Mouse (Mus musculus): ENCODE results near the gene Megf11. TPM values are rescaled to one million over a fixed set of nuclear protein-coding genes. Genes with fewer than 3 reads are reported as not detected.

The Megf11 gene
- polyA plus RNA-seq, 1 experiment from 2014 or later = 16.3 TPM

DNA sequence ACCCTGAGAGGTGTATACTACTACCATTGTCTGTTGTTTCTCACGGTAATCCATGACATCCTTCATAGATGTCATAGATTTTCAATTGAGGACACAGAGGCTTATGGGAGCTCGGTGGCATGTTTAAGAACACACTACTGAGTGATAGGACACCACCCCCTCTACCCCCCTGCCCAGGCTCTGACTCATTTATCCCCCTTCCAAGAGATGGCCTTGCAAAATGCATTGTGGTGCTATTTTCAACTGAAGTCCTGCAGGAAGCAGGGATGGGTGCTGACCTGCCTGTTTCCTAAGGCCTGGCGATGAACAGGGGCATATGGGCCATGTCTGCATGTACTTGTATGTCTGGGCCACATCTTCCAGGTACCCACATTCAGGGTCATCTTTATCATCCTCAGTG, 119.0 kb downstream of the Megf11 start:
- WGBS = 80% methylated on average over 3 of the region's 3 CpGs
- Histone ChIP-seq H3K4me2 (no peak overlapping the region), H3K4me3 (no peak overlapping the region), H3K9me3 (no peaks in the 10 kb centered on the region), H3K27ac (replicated peaks) (peak overlapping the region; percentile 37; the same call in 1 of the 2 replicates), H3K9ac (no peak overlapping the region), H3K4me1 (replicated peaks) (peaks cover 28% of the 10 kb centered on the region), H3K27me3 (no peaks in the 10 kb centered on the region), H3K36me3 (no peaks in the 10 kb centered on the region)
- ATAC-seq (ENCODE audit: low FRiP score, low read depth) = peak; percentile 12; the same call in 1 of the 2 replicates

DNA sequence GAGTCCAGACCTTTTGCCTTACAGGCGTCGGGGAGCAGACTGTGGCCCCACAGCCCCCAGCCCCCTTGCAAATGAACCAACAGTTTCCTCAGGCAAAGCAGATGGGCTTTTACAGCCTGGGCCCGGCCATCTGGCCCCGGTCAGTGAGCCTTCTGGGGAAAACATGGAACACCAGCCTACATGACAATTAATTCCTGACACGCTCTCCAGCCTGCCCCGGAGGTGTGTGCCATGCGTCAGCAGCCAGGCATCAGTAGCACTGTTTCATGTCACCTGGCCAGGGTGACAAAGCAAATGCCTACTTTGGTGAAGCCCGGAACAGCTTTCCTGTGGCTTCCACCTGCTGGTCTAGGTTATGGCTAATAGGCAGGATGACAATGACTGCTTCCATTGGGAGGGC, 119.5 kb downstream of the Megf11 start:
- Histone ChIP-seq H3K9ac (no peak overlapping the region), H3K4me3 (no peak overlapping the region), H3K27ac (replicated peaks) (peak overlapping the region; percentile 37; the same call in 1 of the 2 replicates), H3K36me3 (no peaks in the 10 kb centered on the region), H3K4me1 (replicated peaks) (peaks cover 24% of the 10 kb centered on the region), H3K9me3 (no peaks in the 10 kb centered on the region), H3K4me2 (no peak overlapping the region), H3K27me3 (no peaks in the 10 kb centered on the region)
- 50% methylated on average over 8 of the region's 8 CpGs for whole genome bisulfite sequencing
- peak; percentile 16; the same call in 1 of the 2 replicates for ATAC-seq (ENCODE audit: low FRiP score, low read depth)

DNA sequence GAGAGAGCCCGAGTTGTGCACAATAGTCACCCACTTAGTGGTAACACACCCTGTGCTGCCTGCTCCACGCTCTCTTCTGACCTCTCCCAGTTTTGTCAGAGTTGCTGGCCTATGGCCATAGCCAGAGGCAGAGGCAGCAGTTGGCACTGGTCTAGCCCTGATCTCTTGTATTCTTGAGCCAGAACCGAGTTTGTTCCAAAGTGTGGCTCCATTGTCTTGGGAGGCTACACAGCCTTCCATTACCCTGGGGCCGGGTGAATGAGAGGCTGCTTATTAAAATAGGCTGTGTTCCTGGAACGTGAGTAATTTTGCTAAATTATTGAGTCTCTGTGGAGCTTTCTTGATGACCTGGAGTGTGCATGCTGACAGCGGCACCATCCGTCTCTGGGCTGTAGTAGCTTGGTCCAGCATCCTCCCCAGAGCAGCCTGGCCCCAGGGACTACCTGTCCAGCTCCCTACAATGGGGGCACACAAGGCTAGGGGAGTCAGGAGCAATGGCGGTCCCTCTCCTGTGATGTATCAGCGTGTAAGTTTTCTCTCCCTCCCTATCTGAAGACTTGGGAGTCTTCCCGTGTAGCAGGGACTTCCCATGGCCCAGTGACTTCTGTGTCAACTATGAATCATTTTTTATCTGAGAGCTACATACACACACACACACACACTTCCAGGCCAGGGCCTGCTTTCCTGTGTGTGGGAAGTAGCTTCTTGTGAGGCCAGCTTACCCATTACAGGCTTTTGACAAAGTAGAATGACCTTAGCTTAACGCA, 121.2 kb downstream of the Megf11 start:
- H3K4me2 ChIP-seq = no peak overlapping the region
- no peak overlapping the region for H3K9ac ChIP-seq
- WGBS = 44% methylated on average over 11 of the region's 11 CpGs
- no peaks in the 10 kb centered on the region for H3K27me3 ChIP-seq
- no peaks in the 10 kb centered on the region for H3K36me3 ChIP-seq
- H3K4me1 ChIP-seq (replicated peaks) = peaks cover 24% of the 10 kb centered on the region
- no peak overlapping the region for H3K4me3 ChIP-seq
- H3K9me3 ChIP-seq = no peaks in the 10 kb centered on the region
- no peak overlapping the region for H3K27ac ChIP-seq (replicated peaks)
- no peak for ATAC-seq (ENCODE audit: low FRiP score, low read depth)

DNA sequence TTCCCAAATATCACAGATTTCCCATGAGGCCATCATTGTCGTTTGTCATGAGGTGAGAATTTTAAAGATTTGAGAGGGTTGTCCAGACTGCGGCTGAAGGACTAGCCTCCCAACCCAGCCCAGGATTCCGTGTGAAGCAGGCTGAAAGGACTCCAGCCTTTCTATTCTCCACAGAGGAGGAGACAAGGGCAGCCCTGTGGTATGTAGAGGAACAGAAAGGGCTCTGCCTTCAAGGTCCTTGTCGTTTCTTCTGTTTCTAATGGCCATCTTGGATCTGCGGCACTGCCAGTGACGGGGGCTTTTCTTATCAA, 121.7 kb downstream of the Megf11 start:
- H3K4me1 ChIP-seq (replicated peaks) = peaks cover 24% of the 10 kb centered on the region
- no peak for ATAC-seq (ENCODE audit: low FRiP score, low read depth)
- WGBS = 46% methylated on average over 6 of the region's 6 CpGs
- no peak overlapping the region for H3K4me2 ChIP-seq
- no peaks in the 10 kb centered on the region for H3K9me3 ChIP-seq
- no peak overlapping the region for H3K27ac ChIP-seq (replicated peaks)
- H3K36me3 ChIP-seq = no peaks in the 10 kb centered on the region
- H3K27me3 ChIP-seq = no peaks in the 10 kb centered on the region
- no peak overlapping the region for H3K4me3 ChIP-seq
- no peak overlapping the region for H3K9ac ChIP-seq

DNA sequence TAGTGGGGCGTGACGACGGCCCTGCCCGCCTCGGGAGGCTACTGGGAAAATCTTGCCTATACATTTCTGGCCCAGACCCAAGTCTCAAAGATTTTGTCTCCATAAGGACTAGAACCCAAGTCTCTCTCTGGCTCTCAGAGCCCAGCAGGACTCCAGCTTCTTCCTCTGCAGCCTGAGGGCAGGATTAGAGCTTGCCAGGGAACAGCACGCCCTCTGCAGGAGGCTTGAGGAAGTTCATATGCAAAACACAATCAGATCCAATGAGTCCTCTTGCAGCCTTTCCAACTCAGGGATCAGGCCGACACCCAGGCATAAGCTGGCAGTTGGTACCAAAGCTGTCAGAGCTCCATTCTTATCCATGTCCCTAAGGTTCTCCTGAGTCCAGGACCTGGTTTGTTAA, 122.6 kb downstream of the Megf11 start:
- WGBS = 31% methylated on average over 7 of the region's 7 CpGs
- no peak for ATAC-seq (ENCODE audit: low FRiP score, low read depth)
- H3K4me1 ChIP-seq (replicated peaks) = peaks cover 24% of the 10 kb centered on the region

DNA sequence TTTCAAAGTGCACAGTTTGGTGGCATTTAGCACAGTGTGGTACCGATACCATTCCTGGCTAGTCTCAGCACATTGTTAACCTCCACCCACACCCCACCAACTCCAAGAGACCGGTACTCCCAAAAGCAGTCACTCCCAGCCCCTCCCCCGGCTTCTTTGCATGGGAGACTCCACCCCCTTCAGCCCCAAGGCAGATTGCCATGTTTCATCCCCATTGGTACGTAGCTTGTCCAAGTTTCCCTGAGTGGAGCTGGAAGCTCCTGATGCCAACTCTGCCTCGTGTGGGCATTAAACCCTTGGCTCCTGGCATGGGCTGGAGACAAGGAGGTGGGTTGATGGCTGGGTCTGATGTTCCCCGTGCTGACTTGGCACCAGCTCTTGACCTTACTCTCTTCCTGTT, 129.4 kb downstream of the Megf11 start:
- 46% methylated on average over 6 of the region's 6 CpGs for WGBS
- ATAC-seq (ENCODE audit: low FRiP score, low read depth) = no peak
- H3K27ac ChIP-seq (replicated peaks) = no peak overlapping the region
- H3K36me3 ChIP-seq = no peaks in the 10 kb centered on the region
- no peaks in the 10 kb centered on the region for H3K4me1 ChIP-seq (replicated peaks)
- H3K4me2 ChIP-seq = no peak overlapping the region
- H3K27me3 ChIP-seq = no peaks in the 10 kb centered on the region
- H3K9me3 ChIP-seq = no peaks in the 10 kb centered on the region
- no peak overlapping the region for H3K9ac ChIP-seq
- H3K4me3 ChIP-seq = no peak overlapping the region

More for the DNA sequence above, 122.6 kb downstream of the Megf11 start:
- Histone ChIP-seq H3K27me3 (no peaks in the 10 kb centered on the region), H3K36me3 (no peaks in the 10 kb centered on the region), H3K27ac (replicated peaks) (no peak overlapping the region), H3K9me3 (no peaks in the 10 kb centered on the region), H3K4me2 (no peak overlapping the region), H3K9ac (no peak overlapping the region), H3K4me3 (no peak overlapping the region)

DNA sequence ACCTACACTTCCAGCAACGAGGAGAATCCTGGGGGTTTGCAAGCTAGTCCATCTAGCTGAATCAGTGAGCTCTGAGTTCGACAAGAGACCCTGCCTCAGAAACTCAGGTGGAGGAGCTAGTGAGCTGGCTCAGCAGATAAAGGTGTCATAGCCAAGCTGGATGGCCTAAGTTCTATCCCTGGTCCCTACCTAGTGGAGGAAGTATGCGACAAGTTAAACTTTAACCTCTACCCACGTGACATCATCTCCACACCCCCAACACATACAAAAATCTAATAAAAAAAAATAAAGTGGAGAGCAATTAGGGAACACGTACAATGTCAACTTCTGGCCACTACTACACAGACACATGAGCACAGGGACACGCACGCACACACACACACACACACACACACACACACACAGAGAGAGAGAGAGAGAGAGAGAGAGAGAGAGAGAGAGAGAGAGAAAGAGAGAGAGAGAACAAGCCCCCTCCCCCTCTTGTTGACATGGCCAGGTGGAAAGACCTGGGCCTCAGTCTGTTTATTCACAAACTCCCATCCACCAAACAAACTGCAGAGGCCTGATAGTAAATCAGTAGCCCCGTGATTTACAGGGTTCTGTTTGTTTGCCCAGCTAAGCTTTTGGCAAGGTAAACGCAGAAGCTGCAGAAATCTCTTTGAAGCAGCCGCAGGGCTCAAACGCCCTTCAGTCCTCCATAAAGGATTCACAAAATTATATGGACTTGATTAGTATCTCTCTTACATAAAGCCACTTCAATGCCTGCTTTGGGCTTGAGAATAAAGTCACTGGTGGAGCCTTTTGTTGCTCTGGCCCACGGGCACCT, 134.7 kb downstream of the Megf11 start:
- H3K4me1 ChIP-seq (replicated peaks) = peaks cover 13% of the 10 kb centered on the region
- H3K27me3 ChIP-seq = no peaks in the 10 kb centered on the region
- no peaks in the 10 kb centered on the region for H3K9me3 ChIP-seq
- 61% methylated on average over 12 of the region's 12 CpGs for WGBS
- no peaks in the 10 kb centered on the region for H3K36me3 ChIP-seq
- no peak overlapping the region for H3K9ac ChIP-seq
- no peak overlapping the region for H3K27ac ChIP-seq (replicated peaks)
- H3K4me2 ChIP-seq = no peak overlapping the region
- no peak for ATAC-seq (ENCODE audit: low FRiP score, low read depth)
- no peak overlapping the region for H3K4me3 ChIP-seq

DNA sequence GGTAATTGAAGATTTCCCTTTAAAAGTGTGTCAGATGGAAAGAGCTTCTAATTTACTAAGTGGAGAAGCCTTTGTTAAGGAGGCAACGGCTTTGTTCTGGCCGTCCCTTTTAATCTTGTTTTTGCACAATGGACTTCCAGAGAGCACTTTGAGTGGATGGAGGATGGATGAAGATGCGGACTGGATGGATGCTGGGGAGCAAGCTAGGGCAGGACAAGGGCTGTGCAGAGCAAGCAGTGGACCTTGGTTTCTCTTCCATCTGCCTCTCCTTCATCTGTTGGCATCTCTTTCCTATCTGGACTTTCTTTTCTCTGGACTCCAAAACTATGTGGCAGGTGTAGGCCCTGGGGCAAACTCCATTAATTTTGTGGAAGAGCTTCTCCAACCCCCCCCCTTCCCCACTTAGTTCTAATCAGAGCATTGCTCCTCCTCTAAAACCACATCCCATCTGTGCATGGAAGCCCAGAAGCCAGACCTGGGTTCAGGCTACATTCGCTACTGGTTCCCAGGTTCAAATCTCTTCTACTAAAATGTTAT, 135.4 kb downstream of the Megf11 start:
- Histone ChIP-seq H3K27ac (replicated peaks) (no peak overlapping the region), H3K4me1 (replicated peaks) (peaks cover 13% of the 10 kb centered on the region), H3K9me3 (no peaks in the 10 kb centered on the region), H3K4me3 (no peak overlapping the region), H3K36me3 (no peaks in the 10 kb centered on the region), H3K4me2 (no peak overlapping the region), H3K27me3 (no peaks in the 10 kb centered on the region), H3K9ac (no peak overlapping the region)
- WGBS = 41% methylated on average over 4 of the region's 4 CpGs
- no peak for ATAC-seq (ENCODE audit: low FRiP score, low read depth)

DNA sequence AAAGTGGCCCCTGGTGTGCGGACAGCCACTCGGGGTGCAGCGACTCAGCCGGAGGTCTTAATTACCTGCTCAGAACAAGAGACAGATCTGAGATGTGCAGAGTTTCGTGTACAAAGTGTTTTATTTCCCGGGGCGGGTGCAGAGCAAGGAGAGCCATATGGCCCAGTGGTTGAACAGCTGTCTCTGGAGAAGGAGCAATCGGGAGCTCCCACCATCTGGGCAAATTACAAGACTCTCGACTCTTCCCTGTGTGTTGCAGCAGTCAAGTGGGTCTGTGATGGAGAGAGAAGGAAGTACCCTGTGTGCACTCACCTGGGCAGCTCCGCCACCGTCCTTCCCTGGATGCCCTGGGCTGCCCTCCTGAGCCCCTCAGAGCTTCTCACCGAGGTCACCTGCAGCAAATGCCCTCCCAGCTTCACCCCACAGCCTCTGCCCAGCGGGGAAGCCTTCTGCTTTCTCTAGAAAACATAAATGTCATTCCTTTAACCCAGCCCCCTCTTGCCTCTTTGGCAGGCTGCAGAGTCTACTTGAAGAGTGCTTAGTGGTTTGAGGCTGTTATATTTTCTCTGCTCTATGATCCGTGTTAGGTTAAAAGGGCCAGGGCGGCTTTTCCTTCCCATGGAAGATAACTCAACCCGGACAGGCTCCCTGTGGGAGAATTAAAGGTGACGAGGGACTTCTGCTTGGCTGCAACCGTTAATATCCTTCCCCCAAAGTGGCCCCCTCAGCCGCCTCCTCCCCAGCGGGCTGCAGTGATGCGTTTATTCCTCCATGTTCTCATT, 138.0 kb downstream of the Megf11 start:
- H3K9ac ChIP-seq = no peak overlapping the region
- no peaks in the 10 kb centered on the region for H3K27me3 ChIP-seq
- H3K4me2 ChIP-seq = no peak overlapping the region
- no peaks in the 10 kb centered on the region for H3K9me3 ChIP-seq
- peaks cover 13% of the 10 kb centered on the region for H3K4me1 ChIP-seq (replicated peaks)
- WGBS = 54% methylated on average over 21 of the region's 21 CpGs
- no peak overlapping the region for H3K4me3 ChIP-seq
- H3K27ac ChIP-seq (replicated peaks) = 0 out of 2 replicates have a peak overlapping the region, but pooled peaks have one; percentile 43
- ATAC-seq (ENCODE audit: low FRiP score, low read depth) = peak; percentile 64; the same call in 1 of the 2 replicates
- H3K36me3 ChIP-seq = no peaks in the 10 kb centered on the region

DNA sequence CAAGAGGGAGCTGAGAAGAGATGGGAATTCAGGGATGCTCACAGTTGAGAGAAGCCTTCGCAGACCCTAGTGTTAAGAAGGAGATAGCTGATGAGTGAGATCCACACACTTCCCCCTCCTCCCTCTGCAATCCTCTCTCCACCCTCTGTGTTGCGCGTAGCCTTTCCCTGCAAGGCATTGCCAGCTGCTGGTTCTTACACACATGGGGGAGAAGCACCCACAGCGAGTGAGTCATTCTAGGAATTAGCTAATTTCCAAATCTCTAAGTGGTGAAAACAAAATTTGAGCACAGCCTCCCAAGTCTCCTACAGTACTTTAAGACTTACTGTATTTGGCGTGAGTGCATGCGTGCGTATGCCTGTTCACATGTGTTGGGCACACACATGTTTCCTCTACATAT, 142.6 kb downstream of the Megf11 start:
- ATAC-seq (ENCODE audit: low FRiP score, low read depth) = no peak
- Histone ChIP-seq H3K36me3 (no peaks in the 10 kb centered on the region), H3K4me2 (no peak overlapping the region), H3K4me3 (no peak overlapping the region), H3K4me1 (replicated peaks) (peaks cover 20% of the 10 kb centered on the region), H3K9me3 (no peaks in the 10 kb centered on the region), H3K27me3 (no peaks in the 10 kb centered on the region; the same call in 1 of the 2 replicates), H3K27ac (replicated peaks) (no peak overlapping the region), H3K9ac (no peak overlapping the region)
- WGBS = 87% methylated on average over 7 of the region's 7 CpGs

DNA sequence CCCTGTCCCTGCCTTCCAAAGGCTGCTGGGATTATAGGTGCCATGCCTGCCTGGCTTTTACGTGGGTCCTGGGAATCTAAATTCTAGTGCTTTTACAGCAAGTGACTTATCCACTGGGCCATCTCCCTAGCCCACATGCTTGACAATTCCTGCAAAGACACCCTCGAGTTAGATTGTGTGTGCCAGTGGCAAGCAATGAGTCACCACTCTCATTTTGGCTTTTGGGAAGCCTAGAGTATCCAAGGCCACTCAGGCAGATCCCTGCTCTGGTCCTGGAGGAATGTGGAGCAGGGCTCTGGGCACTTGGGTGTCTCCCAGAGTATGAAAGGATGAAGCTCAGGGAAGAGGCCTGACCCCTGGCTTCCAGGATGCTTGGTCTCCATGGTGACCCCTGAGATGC, 143.2 kb downstream of the Megf11 start:
- H3K4me2 ChIP-seq = no peak overlapping the region
- H3K4me3 ChIP-seq = no peak overlapping the region
- H3K27ac ChIP-seq (replicated peaks) = no peak overlapping the region
- no peak overlapping the region for H3K9ac ChIP-seq
- 66% methylated on average over 2 of the region's 2 CpGs for WGBS
- no peaks in the 10 kb centered on the region for H3K36me3 ChIP-seq
- 0 out of 2 replicates have a peak, but pooled peaks have one; percentile 24 for ATAC-seq (ENCODE audit: low FRiP score, low read depth)
- H3K4me1 ChIP-seq (replicated peaks) = peaks cover 18% of the 10 kb centered on the region
- no peaks in the 10 kb centered on the region; the same call in 1 of the 2 replicates for H3K27me3 ChIP-seq
- no peaks in the 10 kb centered on the region for H3K9me3 ChIP-seq
